Mouse (Mus musculus): Measurements from ENCODE around the gene Ocm. TPM values are rescaled to one million over a fixed set of nuclear protein-coding genes. Genes with fewer than 3 reads are reported as not detected.

Gene Ocm
- polyA plus RNA-seq, 1 experiment = not detected

GRCm38 (mm10) chr5:144051268-144051667, 24.8 kb upstream of the Ocm start:
- TF ChIP-seq CTCF (conservative IDR thresholded peaks at IDR 0.05; ENCODE audit: insufficient read depth, insufficient read length, low read depth, low read length) (peak; percentile 59), POLR2A (IDR thresholded peaks at IDR 0.05; ENCODE audit: low read depth, low read length) (no peak)
- Histone ChIP-seq H3K36me3 (ENCODE audit: control insufficient read depth, insufficient read depth, low read length) (no peaks in the 10 kb centered on the region), H3K27me3 (replicated peaks; ENCODE audit: control insufficient read depth, insufficient read depth, low read length) (no peaks in the 10 kb centered on the region), H3K27ac (ENCODE audit: insufficient read depth, low read depth, low read length) (no peak overlapping the region), H3K4me1 (ENCODE audit: control insufficient read depth, insufficient read depth, low read length) (0 out of 2 replicates have a peak, but pooled peaks cover 2% of the 10 kb centered on the region), H3K4me3 (ENCODE audit: insufficient read depth, low read depth, low read length) (no peak overlapping the region)
- peak; percentile 43 for DNase-seq

DNA sequence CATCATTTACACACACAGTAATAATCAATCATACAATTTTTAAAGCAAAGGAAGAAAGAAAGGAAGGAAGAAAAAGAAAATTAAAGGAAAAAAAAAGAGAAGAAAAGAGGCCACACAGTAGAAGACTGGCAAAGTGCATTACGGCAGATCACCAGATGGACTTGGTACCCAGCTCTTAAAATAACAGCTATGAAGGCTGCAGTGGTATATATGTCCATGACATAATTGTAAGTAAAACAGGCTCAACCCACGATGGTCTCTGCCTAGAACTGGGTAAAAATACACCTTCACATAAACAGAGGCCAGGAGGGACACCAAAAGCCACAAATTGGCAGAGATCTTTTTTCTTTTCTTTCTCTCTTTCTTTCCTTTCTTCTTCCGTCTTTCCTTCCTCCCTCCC, 23.4 kb upstream of the Ocm start:
- WGBS = 66% methylated on average over 3 of the region's 3 CpGs
- Histone ChIP-seq H3K36me3 (ENCODE audit: control insufficient read depth, insufficient read depth, low read length) (no peaks in the 10 kb centered on the region), H3K27ac (ENCODE audit: insufficient read depth, low read depth, low read length) (no peak overlapping the region), H3K4me1 (ENCODE audit: control insufficient read depth, insufficient read depth, low read length) (0 out of 2 replicates have a peak, but pooled peaks cover 2% of the 10 kb centered on the region), H3K27me3 (replicated peaks; ENCODE audit: control insufficient read depth, insufficient read depth, low read length) (no peaks in the 10 kb centered on the region), H3K4me3 (ENCODE audit: insufficient read depth, low read depth, low read length) (no peak overlapping the region)
- TF ChIP-seq CTCF (conservative IDR thresholded peaks at IDR 0.05; ENCODE audit: insufficient read depth, insufficient read length, low read depth, low read length) (no peak), POLR2A (IDR thresholded peaks at IDR 0.05; ENCODE audit: low read depth, low read length) (no peak)
- DNase-seq = no peak

GRCm38 (mm10) chr5:144047324-144047723, 20.9 kb upstream of the Ocm start:
- TF ChIP-seq CTCF (conservative IDR thresholded peaks at IDR 0.05; ENCODE audit: insufficient read depth, insufficient read length, low read depth, low read length) (no peak), POLR2A (IDR thresholded peaks at IDR 0.05; ENCODE audit: low read depth, low read length) (no peak)
- 68% methylated on average over 13 of the region's 13 CpGs for whole genome bisulfite sequencing
- no peaks in the 10 kb centered on the region for H3K4me1 ChIP-seq (ENCODE audit: control insufficient read depth, insufficient read depth, low read length)
- no peak overlapping the region for H3K4me3 ChIP-seq (ENCODE audit: insufficient read depth, low read depth, low read length)
- H3K27ac ChIP-seq (ENCODE audit: insufficient read depth, low read depth, low read length) = no peak overlapping the region
- DNase-seq = no peak
- H3K36me3 ChIP-seq (ENCODE audit: control insufficient read depth, insufficient read depth, low read length) = no peaks in the 10 kb centered on the region
- no peaks in the 10 kb centered on the region for H3K27me3 ChIP-seq (replicated peaks; ENCODE audit: control insufficient read depth, insufficient read depth, low read length)

DNA sequence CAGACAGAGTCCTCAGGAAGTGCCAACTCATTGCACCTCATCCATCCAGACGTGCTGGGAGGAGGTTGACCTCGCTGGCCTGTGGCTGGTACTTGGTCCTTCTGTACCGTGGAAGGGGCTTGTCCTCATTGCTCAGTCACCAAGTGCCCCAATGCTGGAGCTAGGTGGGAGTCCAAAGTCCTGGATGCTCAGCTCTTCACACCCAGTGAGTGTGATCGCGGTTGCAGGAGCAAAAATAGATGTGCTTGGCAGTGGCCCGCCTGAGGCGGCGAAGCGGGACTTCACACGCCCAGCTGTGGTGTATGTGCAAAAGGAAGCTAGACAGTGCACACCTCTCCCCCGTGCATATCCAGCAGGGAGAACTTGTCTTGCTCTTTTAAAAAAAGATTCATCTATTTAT, 16.7 kb upstream of the Ocm start:
- H3K4me1 ChIP-seq (ENCODE audit: control insufficient read depth, insufficient read depth, low read length) = peaks cover 3% of the 10 kb centered on the region; the same call in 1 of the 2 replicates
- peak; percentile 73 for DNase-seq
- WGBS = 69% methylated on average over 11 of the region's 11 CpGs
- no peak overlapping the region for H3K27ac ChIP-seq (ENCODE audit: insufficient read depth, low read depth, low read length)
- no peaks in the 10 kb centered on the region for H3K27me3 ChIP-seq (replicated peaks; ENCODE audit: control insufficient read depth, insufficient read depth, low read length)
- no peak overlapping the region for H3K4me3 ChIP-seq (ENCODE audit: insufficient read depth, low read depth, low read length)
- H3K36me3 ChIP-seq (ENCODE audit: control insufficient read depth, insufficient read depth, low read length) = no peaks in the 10 kb centered on the region
- no peak for TF ChIP-seq POLR2A (IDR thresholded peaks at IDR 0.05; ENCODE audit: low read depth, low read length)
- no peak for TF ChIP-seq CTCF (conservative IDR thresholded peaks at IDR 0.05; ENCODE audit: insufficient read depth, insufficient read length, low read depth, low read length)

- peak; percentile 77 for DNase-seq
- no peak overlapping the region for H3K4me3 ChIP-seq (ENCODE audit: insufficient read depth, low read depth, low read length)
- no peaks in the 10 kb centered on the region for H3K27me3 ChIP-seq (replicated peaks; ENCODE audit: control insufficient read depth, insufficient read depth, low read length)
- H3K4me1 ChIP-seq (ENCODE audit: control insufficient read depth, insufficient read depth, low read length) = peaks cover 3% of the 10 kb centered on the region; the same call in 1 of the 2 replicates
- no peak overlapping the region for H3K27ac ChIP-seq (ENCODE audit: insufficient read depth, low read depth, low read length)
- no peaks in the 10 kb centered on the region for H3K36me3 ChIP-seq (ENCODE audit: control insufficient read depth, insufficient read depth, low read length)
- WGBS = 29% methylated on average over 11 of the region's 11 CpGs
- TF ChIP-seq CTCF (conservative IDR thresholded peaks at IDR 0.05; ENCODE audit: insufficient read depth, insufficient read length, low read depth, low read length) = peak; percentile 93
- TF ChIP-seq POLR2A (IDR thresholded peaks at IDR 0.05; ENCODE audit: low read depth, low read length) = no peak
Measured at GRCm38 (mm10) chr5:144040720-144041364, 14.4 kb upstream of the Ocm start.

DNA sequence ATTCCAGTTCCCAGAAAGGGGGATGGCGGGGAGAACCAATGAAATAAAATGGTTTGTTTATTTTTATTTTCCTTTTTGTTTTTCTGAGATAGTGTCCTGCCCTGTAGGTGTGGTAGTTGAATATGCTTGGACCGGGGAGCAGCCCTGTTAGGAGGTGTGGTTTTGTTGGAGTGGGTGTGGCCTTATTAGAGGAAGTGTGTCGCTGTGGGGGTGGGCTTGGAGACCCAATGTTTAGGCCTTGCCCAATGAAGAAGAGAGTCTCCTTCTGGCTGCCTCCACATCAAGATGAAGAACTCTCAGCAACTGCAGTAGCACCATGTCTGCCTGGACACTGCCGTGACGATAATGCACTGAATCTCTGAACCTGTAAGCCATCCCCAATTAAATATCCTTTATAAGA, 13.4 kb upstream of the Ocm start:
- Histone ChIP-seq H3K27me3 (replicated peaks; ENCODE audit: control insufficient read depth, insufficient read depth, low read length) (no peaks in the 10 kb centered on the region; the same call in 1 of the 2 replicates), H3K4me1 (ENCODE audit: control insufficient read depth, insufficient read depth, low read length) (peaks cover 3% of the 10 kb centered on the region; the same call in 1 of the 2 replicates), H3K4me3 (ENCODE audit: insufficient read depth, low read depth, low read length) (no peak overlapping the region), H3K27ac (ENCODE audit: insufficient read depth, low read depth, low read length) (no peak overlapping the region), H3K36me3 (ENCODE audit: control insufficient read depth, insufficient read depth, low read length) (no peaks in the 10 kb centered on the region)
- TF ChIP-seq CTCF (conservative IDR thresholded peaks at IDR 0.05; ENCODE audit: insufficient read depth, insufficient read length, low read depth, low read length) = no peak
- no peak for TF ChIP-seq POLR2A (IDR thresholded peaks at IDR 0.05; ENCODE audit: low read depth, low read length)
- 90% methylated on average over 5 of the region's 5 CpGs for WGBS
- no peak for DNase-seq

- Histone ChIP-seq H3K27me3 (replicated peaks; ENCODE audit: control insufficient read depth, insufficient read depth, low read length) (no peaks in the 10 kb centered on the region; the same call in 1 of the 2 replicates), H3K4me1 (ENCODE audit: control insufficient read depth, insufficient read depth, low read length) (peaks cover 3% of the 10 kb centered on the region; the same call in 1 of the 2 replicates), H3K27ac (ENCODE audit: insufficient read depth, low read depth, low read length) (no peak overlapping the region), H3K4me3 (ENCODE audit: insufficient read depth, low read depth, low read length) (no peak overlapping the region), H3K36me3 (ENCODE audit: control insufficient read depth, insufficient read depth, low read length) (no peaks in the 10 kb centered on the region)
- no peak for DNase-seq
- 85% methylated on average over 9 of the region's 9 CpGs for WGBS
- TF ChIP-seq POLR2A (IDR thresholded peaks at IDR 0.05; ENCODE audit: low read depth, low read length) = no peak
Measured at GRCm38 (mm10) chr5:144039156-144039675, 12.7 kb upstream of the Ocm start.
